Mouse (Mus musculus): Measurements from ENCODE around the gene Scel. TPM values are rescaled to one million over a fixed set of nuclear protein-coding genes. Genes with fewer than 3 reads are reported as not detected.

Gene Scel
- 0.07 and 0.10 TPM in 2 replicates for polyA plus RNA-seq (2012; rRNA removed)

- no peaks in the 10 kb centered on the region for H3K27me3 ChIP-seq (ENCODE audit: control insufficient read depth, insufficient read depth, low read length)
- H3K4me3 ChIP-seq (ENCODE audit: control insufficient read depth, insufficient read depth, low read length): no peak within 1 kb of the TSS
- H3K4me1 ChIP-seq (replicated peaks; ENCODE audit: control insufficient read depth, insufficient read depth, low read length): 0 out of 2 replicates have a peak, but pooled peaks cover 2% of the 10 kb centered on the region
- WGBS: 16% methylated on average over 14 of the region's 14 CpGs
- H3K27ac ChIP-seq (ENCODE audit: control insufficient read depth, insufficient read depth, low read length): no peak within 1 kb of the TSS
- DNase-seq: no peak
- TF ChIP-seq POLR2A (IDR thresholded peaks at IDR 0.05; ENCODE audit: control insufficient read depth, extremely low read depth, insufficient read depth, low read length, poor library complexity): no peak
- no peak for TF ChIP-seq CTCF (IDR thresholded peaks at IDR 0.05; ENCODE audit: borderline replicate concordance, control insufficient read depth, extremely low read depth, insufficient read depth, low read length, poor library complexity)
- H3K36me3 ChIP-seq (ENCODE audit: control insufficient read depth, insufficient read depth, low read length): no peaks in the 10 kb centered on the region
Observed at GRCm38 (mm10) chr14:103512802-103513472, at the start of gene Scel. TSS of gene Scel (plus strand) at chr14:103513342.

DNA sequence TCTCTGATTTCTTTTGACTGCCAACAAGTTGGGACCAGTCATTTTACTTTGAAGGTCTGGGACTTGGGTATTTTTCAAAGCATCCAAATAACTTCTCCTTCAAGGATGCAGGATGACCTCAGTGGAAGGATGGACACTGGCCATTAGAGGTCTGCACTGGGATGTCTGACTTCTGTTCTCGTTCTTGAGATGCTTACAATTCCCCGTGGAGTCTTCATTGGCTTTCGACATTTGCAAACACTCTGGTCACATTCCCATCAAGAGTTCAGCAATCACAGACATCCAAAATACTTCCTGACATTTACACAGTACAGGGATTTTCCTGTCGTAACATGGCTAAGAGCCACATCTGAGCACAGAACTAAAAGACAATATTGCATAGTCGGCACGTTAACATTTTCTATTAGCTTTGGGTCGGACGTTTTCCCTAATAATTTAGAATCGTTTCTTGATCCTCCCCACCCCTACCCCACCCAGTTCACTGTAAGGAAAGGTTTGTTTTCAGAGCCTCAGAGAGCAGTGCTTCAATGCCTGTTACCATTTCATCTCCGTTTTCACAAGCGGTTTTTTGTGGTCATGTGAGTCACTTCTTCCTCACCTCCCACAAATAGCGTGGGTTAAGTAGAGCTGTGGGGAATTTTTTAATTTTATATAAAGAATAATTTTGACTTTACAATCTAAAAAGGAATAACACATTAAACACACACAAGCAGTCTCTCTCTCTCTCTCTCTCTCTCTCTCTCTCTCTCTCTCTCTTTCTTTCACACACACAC is 44.3 kb upstream of the Scel start:
- TF ChIP-seq CTCF (IDR thresholded peaks at IDR 0.05; ENCODE audit: borderline replicate concordance, control insufficient read depth, extremely low read depth, insufficient read depth, low read length, poor library complexity): no peak
- no peak for TF ChIP-seq POLR2A (IDR thresholded peaks at IDR 0.05; ENCODE audit: control insufficient read depth, extremely low read depth, insufficient read depth, low read length, poor library complexity)
- Histone ChIP-seq H3K4me3 (ENCODE audit: control insufficient read depth, insufficient read depth, low read length) (peak overlapping the region; percentile 46), H3K27me3 (ENCODE audit: control insufficient read depth, insufficient read depth, low read length) (no peaks in the 10 kb centered on the region), H3K4me1 (replicated peaks; ENCODE audit: control insufficient read depth, insufficient read depth, low read length) (no peaks in the 10 kb centered on the region), H3K36me3 (ENCODE audit: control insufficient read depth, insufficient read depth, low read length) (no peaks in the 10 kb centered on the region), H3K27ac (ENCODE audit: control insufficient read depth, insufficient read depth, low read length) (no peak overlapping the region)
- no peak for DNase-seq
- WGBS: 55% methylated on average over 12 of the region's 12 CpGs

- no peaks in the 10 kb centered on the region for H3K36me3 ChIP-seq (ENCODE audit: control insufficient read depth, insufficient read depth, low read length)
- H3K27me3 ChIP-seq (ENCODE audit: control insufficient read depth, insufficient read depth, low read length): no peaks in the 10 kb centered on the region
- H3K4me1 ChIP-seq (replicated peaks; ENCODE audit: control insufficient read depth, insufficient read depth, low read length): no peaks in the 10 kb centered on the region
- TF ChIP-seq POLR2A (IDR thresholded peaks at IDR 0.05; ENCODE audit: control insufficient read depth, extremely low read depth, insufficient read depth, low read length, poor library complexity): no peak
- TF ChIP-seq CTCF (IDR thresholded peaks at IDR 0.05; ENCODE audit: borderline replicate concordance, control insufficient read depth, extremely low read depth, insufficient read depth, low read length, poor library complexity): no peak
- WGBS: 1% methylated on average over 12 of the region's 12 CpGs
- peak overlapping the region; percentile 46 for H3K4me3 ChIP-seq (ENCODE audit: control insufficient read depth, insufficient read depth, low read length)
- DNase-seq: peak; percentile 43
- no peak overlapping the region for H3K27ac ChIP-seq (ENCODE audit: control insufficient read depth, insufficient read depth, low read length)
Observed at GRCm38 (mm10) chr14:103469464-103470015, 43.6 kb upstream of the Scel start.

DNA sequence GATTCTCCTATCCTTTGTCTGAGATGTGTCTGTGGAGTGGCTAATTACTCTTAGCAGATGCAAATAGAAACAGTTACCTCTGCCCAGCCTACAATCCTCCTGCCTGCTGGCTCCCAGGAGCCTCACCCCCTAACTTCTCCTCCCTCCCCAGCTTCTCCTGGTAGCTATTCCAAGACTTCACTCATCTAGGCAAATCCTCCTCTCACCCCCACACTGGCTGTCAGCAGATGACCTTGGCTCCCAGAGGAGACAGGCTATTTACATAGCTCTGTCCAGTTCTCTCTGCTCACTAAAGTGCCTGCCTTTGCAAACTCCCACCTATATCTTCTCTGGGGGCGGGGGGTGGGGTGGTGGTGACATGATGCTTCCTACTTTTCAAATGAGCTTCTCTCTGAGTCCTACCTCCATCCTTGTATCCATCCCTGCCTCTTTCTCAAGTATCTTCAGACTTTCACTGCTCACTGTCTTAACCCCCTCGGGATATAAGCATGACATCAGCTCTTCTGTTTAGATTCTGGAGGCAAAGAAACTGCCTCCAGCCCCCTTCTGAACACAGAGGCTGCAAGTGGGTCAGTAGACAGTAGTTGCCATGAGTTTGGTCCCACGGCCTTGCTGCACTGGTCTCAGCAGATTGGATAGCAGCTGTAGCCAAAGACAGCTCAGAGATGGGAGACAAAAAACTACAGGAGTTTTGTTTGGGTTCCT is 41.9 kb upstream of the Scel start:
- DNase-seq: no peak
- 78% methylated on average over 3 of the region's 3 CpGs for WGBS
- no peak overlapping the region for H3K27ac ChIP-seq (ENCODE audit: control insufficient read depth, insufficient read depth, low read length)

GRCm38 (mm10) chr14:103471806-103472553 is 41.2 kb upstream of the Scel start:
- TF ChIP-seq POLR2A (IDR thresholded peaks at IDR 0.05; ENCODE audit: control insufficient read depth, extremely low read depth, insufficient read depth, low read length, poor library complexity) (no peak), CTCF (IDR thresholded peaks at IDR 0.05; ENCODE audit: borderline replicate concordance, control insufficient read depth, extremely low read depth, insufficient read depth, low read length, poor library complexity) (no peak)
- Histone ChIP-seq H3K27me3 (ENCODE audit: control insufficient read depth, insufficient read depth, low read length) (no peaks in the 10 kb centered on the region), H3K36me3 (ENCODE audit: control insufficient read depth, insufficient read depth, low read length) (no peaks in the 10 kb centered on the region), H3K4me1 (replicated peaks; ENCODE audit: control insufficient read depth, insufficient read depth, low read length) (no peaks in the 10 kb centered on the region), H3K27ac (ENCODE audit: control insufficient read depth, insufficient read depth, low read length) (no peak overlapping the region), H3K4me3 (ENCODE audit: control insufficient read depth, insufficient read depth, low read length) (no peak overlapping the region)
- DNase-seq: peak; percentile 16
- 38% methylated on average over 7 of the region's 7 CpGs for WGBS

More for the DNA sequence above, 41.9 kb upstream of the Scel start:
- no peaks in the 10 kb centered on the region for H3K36me3 ChIP-seq (ENCODE audit: control insufficient read depth, insufficient read depth, low read length)
- TF ChIP-seq CTCF (IDR thresholded peaks at IDR 0.05; ENCODE audit: borderline replicate concordance, control insufficient read depth, extremely low read depth, insufficient read depth, low read length, poor library complexity) (no peak), POLR2A (IDR thresholded peaks at IDR 0.05; ENCODE audit: control insufficient read depth, extremely low read depth, insufficient read depth, low read length, poor library complexity) (no peak)
- H3K4me1 ChIP-seq (replicated peaks; ENCODE audit: control insufficient read depth, insufficient read depth, low read length): no peaks in the 10 kb centered on the region
- H3K27me3 ChIP-seq (ENCODE audit: control insufficient read depth, insufficient read depth, low read length): no peaks in the 10 kb centered on the region
- no peak overlapping the region for H3K4me3 ChIP-seq (ENCODE audit: control insufficient read depth, insufficient read depth, low read length)

All from thymus, adult 2 months (tissue).